Mouse (Mus musculus) midbrain, embryonic 11.5 days (tissue): ENCODE data around the gene Card10. TPM values are rescaled to one million over a fixed set of nuclear protein-coding genes. Genes with fewer than 3 reads are reported as not detected.

Experiments
- polyA plus RNA-seq: library from polyadenylated mRNA; unstranded; fragments of >200 nt; fragmentation: Nextera tagmentation; extraction: Ambion mirVana; gene quantifications from 2 replicates; pipeline ENCODE4 v1.2.1, GENCODE M21; 2014

Card10 gene
- polyA plus RNA-seq, 1 experiment from 2014 or later, result 1.5 TPM

Other genes with a start within 250 kb of the Card10 start
- 4.3 and 8.5 TPM in 2 replicates for gene Rac2, start 230.3 kb downstream of the Card10 start, polyA plus RNA-seq
- gene Cyth4, start 206.0 kb downstream of the Card10 start, polyA plus RNA-seq, result 2.0 and 2.7 TPM in 2 replicates
- 0.18 TPM in 2 replicates for gene Elfn2, start 84.3 kb downstream of the Card10 start, polyA plus RNA-seq
- gene Mfng, start 29.6 kb downstream of the Card10 start, polyA plus RNA-seq, result 57.2 and 61.8 TPM in 2 replicates
- 6.4 and 9.0 TPM in 2 replicates for gene Cdc42ep1, start 39.6 kb upstream of the Card10 start, polyA plus RNA-seq
- gene Lgals2, start 52.5 kb upstream of the Card10 start, polyA plus RNA-seq, result not detected in 2 replicates
- gene Gga1, start 74.1 kb upstream of the Card10 start, polyA plus RNA-seq, result 20.5 and 25.7 TPM in 2 replicates
- 0.11 TPM in 1 of 2 replicates, not detected in the other for gene Gm49510, start 96.6 kb upstream of the Card10 start, polyA plus RNA-seq
- 9.1 and 10.3 TPM in 2 replicates for gene Sh3bp1, start 96.7 kb upstream of the Card10 start, polyA plus RNA-seq
- gene Pdxp, start 110.9 kb upstream of the Card10 start, polyA plus RNA-seq, result 32.6 and 33.8 TPM in 2 replicates
- 360 and 382 TPM in 2 replicates for gene Lgals1, start 123.7 kb upstream of the Card10 start, polyA plus RNA-seq
- 58.3 and 62.7 TPM in 2 replicates for gene Nol12, start 131.9 kb upstream of the Card10 start, polyA plus RNA-seq
- gene Triobp, start 144.7 kb upstream of the Card10 start, polyA plus RNA-seq, result 33.2 and 34.8 TPM in 2 replicates
- 355 and 376 TPM in 2 replicates for gene H1f0, start 225.4 kb upstream of the Card10 start, polyA plus RNA-seq
- not detected in 2 replicates for gene Galr3, start 238.8 kb upstream of the Card10 start, polyA plus RNA-seq